8 mouse cellular contexts compared by ENCODE assay signal in the genomic region with DNA sequence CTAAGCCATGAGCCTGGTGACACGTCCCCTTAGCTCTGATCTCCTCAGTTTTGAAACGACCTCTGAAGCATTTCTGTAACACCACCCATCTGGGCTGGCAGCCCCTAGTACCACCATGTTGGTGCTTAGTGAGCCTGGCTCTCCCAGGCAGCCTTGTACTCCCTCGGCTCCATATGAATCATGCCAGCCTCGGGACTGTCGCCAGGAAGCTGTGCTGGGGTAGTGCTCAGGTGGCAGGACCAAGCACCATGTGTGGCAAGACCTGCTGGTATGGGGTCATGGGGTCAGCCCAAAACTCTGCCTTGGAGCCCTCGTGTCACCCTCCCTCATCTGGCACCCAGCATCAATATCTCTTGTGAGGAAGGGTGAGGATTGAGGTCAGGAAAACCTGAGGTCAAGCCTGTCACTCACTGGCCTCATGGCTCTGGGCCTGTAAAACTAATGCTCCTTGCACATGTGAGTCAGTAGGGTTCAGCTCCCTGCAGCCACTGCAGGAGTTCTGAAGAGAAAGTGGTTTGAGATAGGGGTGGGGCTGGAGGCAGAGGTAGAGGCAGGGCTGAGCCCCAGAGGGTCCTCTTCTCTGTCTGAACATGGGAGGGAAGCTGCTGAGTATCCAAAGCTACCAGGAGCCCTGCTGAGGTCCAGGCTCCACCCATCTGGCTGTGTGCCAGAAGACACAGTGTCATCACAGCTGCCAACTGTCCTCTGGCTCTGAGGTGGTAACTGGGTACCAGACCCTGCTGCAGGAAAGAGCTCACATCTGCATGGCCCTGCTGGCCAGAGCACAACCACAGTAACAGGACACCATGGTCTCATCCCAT.
A peak's percentile ranks its signal among the peaks of the same experiment; 100 is the strongest.
DNase-seq lines count a peak whose midpoint lies in the region; ATAC-seq and TF ChIP-seq lines count a peak whose summit lies in the region.
"Not testable (repeated sequence)": the region's sequence is repeated elsewhere in the genome, so short reads cannot be mapped to it uniquely, and the experiment has no call there.

No protein-coding gene starts in this region.

- TF ChIP-seq EP300 in stomach, postnatal 0 days (optimal IDR thresholded peaks at IDR 0.05) = not testable (repeated sequence)

- not testable (repeated sequence) for H3K9ac ChIP-seq in hindbrain, embryonic 13.5 days; kidney, postnatal 0 days (ENCODE audit: low read depth, low read length); liver, embryonic 16.5 days (ENCODE audit: low read depth, low read length); midbrain, embryonic 15.5 days; stomach, postnatal 0 days (ENCODE audit: low read length)

- H3K9me3 ChIP-seq in hindbrain, embryonic 13.5 days; kidney, postnatal 0 days (replicated peaks; ENCODE audit: low read length); liver, embryonic 16.5 days (replicated peaks; ENCODE audit: control insufficient read depth, low read length); midbrain, embryonic 15.5 days; stomach, postnatal 0 days (ENCODE audit: control insufficient read depth, low read length): not testable (repeated sequence)

- WGBS in hindbrain, embryonic 13.5 days = 72% methylated on average over 6 of the region's 6 CpGs
- 63% methylated on average over 6 of the region's 6 CpGs for WGBS in kidney, postnatal 0 days
- 42% methylated on average over 6 of the region's 6 CpGs for WGBS in liver, embryonic 16.5 days (ENCODE audit: insufficient replicate concordance)
- WGBS in midbrain, embryonic 15.5 days = 70% methylated on average over 6 of the region's 6 CpGs
- WGBS in stomach, postnatal 0 days = 58% methylated on average over 6 of the region's 6 CpGs

- not testable (repeated sequence) for H3K27me3 ChIP-seq in hindbrain, embryonic 13.5 days; kidney, postnatal 0 days (ENCODE audit: insufficient read depth, low read length); liver, embryonic 16.5 days (ENCODE audit: control insufficient read depth, insufficient read depth, low read depth, low read length); midbrain, embryonic 15.5 days (replicated peaks); stomach, postnatal 0 days (ENCODE audit: control insufficient read depth, insufficient read depth, low read length)

- not testable (repeated sequence) for H3K4me1 ChIP-seq in hindbrain, embryonic 13.5 days (replicated peaks); kidney, postnatal 0 days (replicated peaks; ENCODE audit: insufficient read depth, low read length); liver, embryonic 16.5 days (ENCODE audit: control insufficient read depth, low read depth, low read length); midbrain, embryonic 15.5 days; stomach, postnatal 0 days (replicated peaks; ENCODE audit: control insufficient read depth, insufficient read depth)

- H3K27ac ChIP-seq in hindbrain, embryonic 13.5 days; kidney, postnatal 0 days; liver, embryonic 16.5 days (ENCODE audit: low read length); midbrain, embryonic 15.5 days; stomach, postnatal 0 days (replicated peaks): not testable (repeated sequence)

- H3K4me2 ChIP-seq in hindbrain, embryonic 13.5 days; kidney, postnatal 0 days (ENCODE audit: low read length); liver, embryonic 16.5 days (ENCODE audit: low read depth, low read length); midbrain, embryonic 15.5 days; stomach, postnatal 0 days (replicated peaks; ENCODE audit: low read depth): not testable (repeated sequence)

- ATAC-seq in common myeloid progenitor, adult 5-6 weeks (replicated peaks; ENCODE audit: low read depth, poor library complexity, severe bottlenecking) = peak; percentile 95
- peak; percentile 96 for ATAC-seq in granulocyte monocyte progenitor cell, adult 5-6 weeks (replicated peaks; ENCODE audit: poor library complexity, severe bottlenecking)
- peak; percentile 61 for ATAC-seq in hindbrain, embryonic 13.5 days (ENCODE audit: low FRiP score)
- peak; percentile 78 for ATAC-seq in kidney, postnatal 0 days (replicated peaks; ENCODE audit: low FRiP score, low read depth)
- peak; percentile 88 for ATAC-seq in liver, embryonic 16.5 days (ENCODE audit: low read depth)
- ATAC-seq in midbrain, embryonic 15.5 days (replicated peaks) = peak; percentile 52
- ATAC-seq in stomach, postnatal 0 days (ENCODE audit: low FRiP score, low TSS enrichment) = peak; percentile 66

- DNase-seq in MN1 (ENCODE audit: low spot score) = peak; percentile 53
- not testable (repeated sequence) for DNase-seq in kidney, postnatal 0 days (ENCODE audit: low spot score); stomach, postnatal 0 days (ENCODE audit: low spot score)

- H3K4me3 ChIP-seq in hindbrain, embryonic 13.5 days; kidney, postnatal 0 days (replicated peaks; ENCODE audit: low read depth, low read length); liver, embryonic 16.5 days (ENCODE audit: low read depth, low read length); midbrain, embryonic 15.5 days; stomach, postnatal 0 days (ENCODE audit: low read depth, low read length): not testable (repeated sequence)

- TF ChIP-seq CTCF in kidney, postnatal 0 days (IDR thresholded peaks at IDR 0.05; ENCODE audit: low read depth); stomach, postnatal 0 days (IDR thresholded peaks at IDR 0.05; ENCODE audit: low read depth): not testable (repeated sequence)

- not testable (repeated sequence) for H3K36me3 ChIP-seq in hindbrain, embryonic 13.5 days; kidney, postnatal 0 days (ENCODE audit: insufficient read depth, low read length); liver, embryonic 16.5 days (ENCODE audit: control insufficient read depth, insufficient read depth); midbrain, embryonic 15.5 days (replicated peaks); stomach, postnatal 0 days (ENCODE audit: control insufficient read depth, insufficient read depth, low read length)
